Mouse (Mus musculus) C2C12 (cell line): ENCODE measurements around the gene Atp2a2.

Experiments
- CEBPB ChIP-seq: IDR thresholded peaks from one replicate; pipeline ENCODE4 v1.6.1; 2011; ENCODE audit warnings: low read depth, mild to moderate bottlenecking, control low read depth, moderate library complexity
- CTCF ChIP-seq: IDR thresholded peaks from one replicate; pipeline ENCODE4 v1.5.1; 2011; ENCODE audit not compliant: control insufficient read depth, insufficient read depth, insufficient read length
- FOSL1 ChIP-seq: IDR thresholded peaks from one replicate; pipeline ENCODE4 v1.8.0; 2011; ENCODE audit warnings: mild to moderate bottlenecking, low read length; ENCODE audit not compliant: poor library complexity, insufficient read depth, severe bottlenecking
- MAX ChIP-seq: IDR thresholded peaks from one replicate; pipeline ENCODE4 v1.6.1; 2011; ENCODE audit warnings: mild to moderate bottlenecking, control low read depth
- MYOD1 ChIP-seq: IDR thresholded peaks from one replicate; pipeline ENCODE4 v1.6.1; 2011; ENCODE audit warnings: low read depth; ENCODE audit not compliant: control insufficient read depth, insufficient read length
- MYOG ChIP-seq: IDR thresholded peaks from one replicate; pipeline ENCODE4 v1.6.1; 2011; ENCODE audit not compliant: control insufficient read depth, insufficient read length; ENCODE audit errors: extremely low read depth
- USF1 ChIP-seq: IDR thresholded peaks from one replicate; pipeline ENCODE4 v1.6.1; 2011; ENCODE audit warnings: low read depth, mild to moderate bottlenecking, control low read depth, moderate library complexity

DNA sequence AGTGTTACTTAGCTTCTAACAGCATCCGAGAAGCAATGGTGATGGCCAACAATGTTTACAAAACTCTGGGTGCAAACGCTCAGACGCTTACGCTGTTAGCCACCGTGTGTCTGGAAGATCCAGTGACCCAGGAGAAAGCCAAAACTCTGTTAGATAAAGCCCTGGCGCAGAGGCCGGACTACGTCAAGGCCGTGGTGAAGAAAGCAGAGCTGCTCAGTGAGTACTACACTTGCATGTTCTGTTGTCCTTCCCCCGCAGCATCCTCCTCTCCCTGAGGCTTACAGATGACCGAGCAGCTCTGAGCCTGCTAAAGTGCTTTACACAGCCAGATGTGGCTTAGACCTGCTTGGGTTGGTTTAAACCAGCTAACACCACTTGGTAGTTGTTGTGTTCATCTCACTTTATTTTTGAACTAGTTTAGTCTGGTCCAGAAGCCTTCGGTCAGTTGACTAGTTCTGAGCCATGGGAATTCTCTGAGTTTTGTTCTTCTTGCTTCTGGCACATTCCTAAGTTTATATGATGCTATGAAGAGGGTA lies 61.9 kb downstream of the Atp2a2 start:
- no peak for TF ChIP-seq CTCF
- TF ChIP-seq USF1: no peak
- no peak for TF ChIP-seq MAX
- no peak for TF ChIP-seq MYOD1
- TF ChIP-seq FOSL1: no peak
- no peak for TF ChIP-seq CEBPB
- no peak for TF ChIP-seq MYOG
